Mouse (Mus musculus): Measurements from ENCODE around the gene H1f0.

Gene H1f0

GRCm38 (mm10) chr15:79038853-79039252 is 10.6 kb downstream of the H1f0 start:
- DNase-seq (ENCODE audit: low read depth): peak; percentile 69

GRCm38 (mm10) chr15:79040501-79041416 is 12.5 kb downstream of the H1f0 start:
- DNase-seq (ENCODE audit: low read depth): no peak

- no peak for DNase-seq (ENCODE audit: low read depth)
Measured at GRCm38 (mm10) chr15:79041585-79041984, 13.3 kb downstream of the H1f0 start, which contains the start of gene Galr3. TSS of gene Galr3 (plus strand) at chr15:79041885.

- no peak for DNase-seq (ENCODE audit: low read depth)
Measured at GRCm38 (mm10) chr15:79042721-79043491, 14.7 kb downstream of the H1f0 start.

- DNase-seq (ENCODE audit: low read depth): no peak
Measured at GRCm38 (mm10) chr15:79044837-79045236, 16.6 kb downstream of the H1f0 start.

GRCm38 (mm10) chr15:79048186-79048585 is 19.9 kb downstream of the H1f0 start:
- DNase-seq (ENCODE audit: low read depth): no peak

GRCm38 (mm10) chr15:79050160-79050845 is 22.1 kb downstream of the H1f0 start:
- DNase-seq (ENCODE audit: low read depth): no peak

GRCm38 (mm10) chr15:79050964-79051363 is 22.7 kb downstream of the H1f0 start:
- no peak for DNase-seq (ENCODE audit: low read depth)

GRCm38 (mm10) chr15:79051461-79052360 is 23.5 kb downstream of the H1f0 start:
- peak; percentile 96 for DNase-seq (ENCODE audit: low read depth)

- DNase-seq (ENCODE audit: low read depth): no peak
Measured at GRCm38 (mm10) chr15:79052366-79052765, 24.1 kb downstream of the H1f0 start.

- DNase-seq (ENCODE audit: low read depth): no peak
Measured at GRCm38 (mm10) chr15:79056601-79057000, 28.4 kb downstream of the H1f0 start.

GRCm38 (mm10) chr15:79057850-79058249 is 29.6 kb downstream of the H1f0 start:
- no peak for DNase-seq (ENCODE audit: low read depth)

GRCm38 (mm10) chr15:79060887-79061565 is 32.8 kb downstream of the H1f0 start:
- no peak for DNase-seq (ENCODE audit: low read depth)

- peak; percentile 100 for DNase-seq (ENCODE audit: low read depth)
Measured at GRCm38 (mm10) chr15:79062376-79063159, 34.3 kb downstream of the H1f0 start, which contains the start of gene Ankrd54. TSS of gene Ankrd54 (minus strand) at chr15:79062893.

GRCm38 (mm10) chr15:79063160-79063740 is 35.0 kb downstream of the H1f0 start:
- DNase-seq (ENCODE audit: low read depth): no peak

GRCm38 (mm10) chr15:79065086-79065770 is 37.0 kb downstream of the H1f0 start:
- DNase-seq (ENCODE audit: low read depth): no peak

GRCm38 (mm10) chr15:79066276-79066675 is 38.0 kb downstream of the H1f0 start:
- no peak for DNase-seq (ENCODE audit: low read depth)

GRCm38 (mm10) chr15:79067631-79068030 is 39.4 kb downstream of the H1f0 start:
- no peak for DNase-seq (ENCODE audit: low read depth)

- no peak for DNase-seq (ENCODE audit: low read depth)
Measured at GRCm38 (mm10) chr15:79068416-79068815, 40.2 kb downstream of the H1f0 start.
